Mouse (Mus musculus) NIH3T3 (cell line): ENCODE measurements around the gene Dmbx1.

Experiments used
- DNase-seq: peaks from one replicate; pipeline ENCODE4 v3.0.0-alpha.2; 2012; ENCODE audit warnings: low read depth

Gene Dmbx1

DNA sequence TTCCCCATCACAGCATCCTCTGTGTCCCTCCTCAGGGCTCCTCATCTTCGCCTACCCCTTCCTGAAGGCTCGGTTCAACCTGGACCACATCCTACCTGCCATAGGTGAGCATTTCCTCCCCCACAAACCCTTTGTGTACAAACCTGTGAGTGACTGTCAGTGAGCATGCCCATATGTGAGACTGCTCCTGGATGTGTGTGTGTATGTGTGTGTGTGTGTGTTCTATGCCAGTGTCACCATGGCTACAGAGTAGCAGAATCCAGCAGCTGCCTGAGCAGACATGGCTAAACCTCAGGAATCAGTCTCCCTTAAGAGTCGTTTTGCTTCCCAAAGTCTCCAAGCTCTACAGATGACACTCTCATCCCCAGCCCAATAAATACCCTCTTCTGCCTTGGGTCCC, 53.9 kb downstream of the Dmbx1 start:
- no peak for DNase-seq

DNA sequence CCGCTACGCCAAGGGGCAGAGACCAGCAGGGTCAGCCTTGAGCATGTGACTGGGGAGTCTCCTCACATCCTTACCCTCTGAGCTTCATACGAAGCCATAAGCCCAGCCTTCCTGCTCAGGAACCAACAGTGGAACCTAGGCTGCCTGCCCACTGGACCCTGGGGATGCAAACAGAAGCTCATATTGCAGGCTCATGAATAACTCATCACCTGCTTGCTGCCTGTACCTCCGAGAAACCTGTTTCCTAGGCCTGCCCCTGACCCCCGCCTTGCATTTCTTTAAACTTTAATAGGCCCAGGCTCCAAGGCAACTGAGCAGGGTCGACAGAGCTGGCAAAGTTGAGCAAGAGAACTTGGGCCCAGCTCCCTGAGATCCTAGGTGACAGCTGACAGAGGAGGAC, 55.7 kb downstream of the Dmbx1 start, which contains the start of gene Kncn:
Gene Kncn (plus strand): TSS at position 379 of the 400 bp plus-strand sequence.
- DNase-seq: no peak

DNA sequence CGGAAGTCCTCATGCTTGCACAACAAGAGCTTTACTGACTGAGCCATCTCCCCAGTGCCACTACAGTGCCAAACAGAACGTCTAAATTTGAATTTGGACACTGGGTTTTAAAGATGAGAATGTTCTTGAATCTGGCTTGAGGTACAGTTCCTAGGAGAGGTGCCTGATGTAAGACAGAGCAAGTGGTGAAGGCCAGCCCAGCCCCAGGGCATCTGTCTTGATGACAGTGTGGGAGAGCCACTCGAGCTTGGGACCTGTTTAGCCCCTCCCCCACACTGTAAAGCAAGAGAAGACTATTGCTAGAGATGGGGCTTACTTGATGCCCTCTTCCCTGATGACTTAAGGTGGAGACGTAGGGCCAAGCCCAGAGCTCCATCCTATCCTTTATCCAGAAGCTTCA, 57.5 kb downstream of the Dmbx1 start:
- DNase-seq: no peak

DNA sequence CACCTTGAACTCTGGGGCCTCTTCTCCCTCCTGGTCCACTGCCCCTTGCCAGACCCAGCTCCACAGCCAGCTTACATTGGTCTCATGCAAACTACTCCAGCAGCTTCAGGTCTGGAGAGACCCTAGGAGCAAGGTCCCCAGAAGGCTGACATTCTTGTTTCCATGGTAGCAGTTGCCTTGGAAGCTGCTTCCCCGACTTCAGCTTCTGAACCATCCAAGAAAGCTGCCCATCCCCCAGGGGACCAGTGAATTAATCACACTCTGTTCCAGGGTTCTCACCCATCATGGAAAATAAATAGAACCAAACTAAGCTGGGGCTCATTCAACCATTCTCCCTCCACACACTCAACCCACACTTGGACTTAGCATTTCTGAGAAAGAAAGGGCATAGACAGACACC, 58.5 kb downstream of the Dmbx1 start:
- no peak for DNase-seq

DNA sequence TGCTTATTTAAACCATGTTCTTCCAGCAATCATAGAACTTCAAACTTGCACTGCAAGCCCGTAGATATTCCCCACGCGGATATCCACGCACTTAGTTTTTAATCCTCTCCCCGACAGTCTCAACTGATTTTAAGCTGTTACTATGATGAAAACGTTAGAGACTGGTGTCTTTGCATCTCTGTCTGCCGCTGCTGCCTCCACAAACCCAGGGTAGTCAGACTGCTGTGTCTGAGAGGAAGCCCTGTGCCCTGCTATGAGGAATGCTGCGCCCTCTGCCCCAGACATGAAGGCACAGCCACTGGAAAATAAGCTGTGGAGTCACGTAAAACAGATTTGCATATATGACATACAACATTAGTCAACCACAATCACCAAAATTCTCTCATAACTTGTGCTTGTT, 60.9 kb downstream of the Dmbx1 start:
- no peak for DNase-seq

DNA sequence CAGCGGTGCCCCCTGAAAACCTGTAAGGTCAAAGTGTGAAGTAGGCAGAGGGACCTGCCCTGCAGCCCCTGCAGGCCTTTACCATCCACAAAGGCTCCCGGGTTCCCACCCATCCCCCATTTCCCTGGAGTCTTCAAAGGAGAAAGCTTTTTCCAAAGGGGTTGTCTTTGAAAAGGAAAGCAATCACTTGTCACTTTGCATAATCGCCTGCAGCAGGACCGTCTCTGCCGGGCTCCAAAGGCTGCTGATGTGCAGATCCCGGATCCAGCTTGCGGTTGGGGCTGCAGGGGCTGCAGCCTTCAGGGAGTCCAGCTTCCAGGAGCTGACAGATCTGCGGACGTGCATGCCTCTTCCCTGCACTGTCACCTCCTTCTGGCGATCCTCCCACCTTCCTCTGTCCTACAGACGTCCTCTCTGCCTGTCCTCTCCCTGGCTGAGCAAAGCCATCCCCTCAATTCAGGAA, 61.5 kb downstream of the Dmbx1 start:
- DNase-seq: no peak

DNA sequence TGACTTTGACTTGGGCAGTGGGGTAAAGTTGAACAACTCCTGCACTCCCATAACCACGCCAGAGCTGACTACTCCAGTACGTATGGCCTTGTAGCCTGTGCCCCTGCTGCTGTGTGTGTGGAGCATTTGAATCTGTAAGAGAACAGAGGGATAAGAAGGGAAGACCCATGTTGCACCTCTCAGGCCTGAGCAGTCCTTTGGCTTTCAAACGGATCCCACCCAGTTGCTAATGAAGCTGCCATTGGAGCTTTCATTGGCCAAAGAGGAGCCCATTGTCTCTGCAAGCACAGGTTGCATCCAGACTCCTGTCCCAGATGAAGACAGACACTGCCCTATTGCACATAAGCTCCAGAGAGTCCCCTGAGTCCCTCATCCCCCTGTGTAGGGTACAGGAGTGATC, 66.5 kb downstream of the Dmbx1 start:
- no peak for DNase-seq

DNA sequence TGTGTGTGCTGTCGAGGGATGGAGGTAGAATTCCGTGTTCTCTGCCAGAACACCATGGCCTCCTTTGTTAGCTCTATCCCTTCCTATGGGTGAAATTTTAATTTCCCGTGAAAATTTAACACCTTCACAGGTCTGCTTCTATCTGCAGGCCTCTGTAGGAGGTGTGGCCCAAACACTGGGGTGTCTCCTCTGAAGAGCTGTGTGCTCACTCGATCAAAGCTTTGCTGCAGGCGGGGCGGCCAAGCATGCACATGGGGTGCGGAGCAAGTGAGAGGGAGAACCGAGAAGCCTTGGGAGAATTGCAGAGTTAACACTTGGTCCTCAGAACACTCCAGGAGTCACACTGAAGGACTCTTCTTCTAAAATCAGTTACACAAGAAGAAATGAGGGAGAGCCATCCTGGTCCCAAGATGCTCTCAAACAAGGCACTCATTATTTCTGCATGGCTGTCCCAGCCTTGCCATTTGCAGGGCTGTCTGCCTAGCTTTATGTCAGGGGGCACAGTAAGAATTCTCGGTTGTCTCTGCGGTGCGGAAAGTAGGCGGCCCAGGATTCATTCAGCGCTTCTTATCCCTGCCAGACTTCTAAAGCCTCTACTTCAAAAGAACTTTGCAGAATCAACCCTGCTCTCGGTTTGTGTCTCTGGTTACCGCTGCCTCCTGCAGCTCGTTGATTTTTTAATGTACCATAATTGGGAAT, 70.1 kb downstream of the Dmbx1 start:
- DNase-seq: no peak
